Mouse (Mus musculus) C2C12 (cell line): ENCODE data around the gene Cldn34b2. TPM values are rescaled to one million over a fixed set of nuclear protein-coding genes. Genes with fewer than 3 reads are reported as not detected.
"Not testable (repeated sequence)": the region's sequence is repeated elsewhere in the genome, so short reads cannot be mapped to it uniquely, and the experiment has no call there.

Source experiments
- H3K27me3 ChIP-seq: one replicate; pipeline ENCODE4 v1.6.1; 2011; ENCODE audit not compliant: control insufficient read depth, insufficient read depth, insufficient read length
- H3K36me3 ChIP-seq: one replicate; pipeline ENCODE4 v1.6.1; 2011; ENCODE audit not compliant: control insufficient read depth, insufficient read depth
- H3K4me3 ChIP-seq: one replicate; pipeline ENCODE4 v1.5.1; 2011; ENCODE audit warnings: mild to moderate bottlenecking, control low read depth; ENCODE audit not compliant: poor library complexity, insufficient read depth, severe bottlenecking
- H3K79me2 ChIP-seq: one replicate; pipeline ENCODE4 v1.6.1; 2011; ENCODE audit not compliant: control insufficient read depth, insufficient read depth
- H3K79me3 ChIP-seq: one replicate; pipeline ENCODE4 v1.6.1; 2011; ENCODE audit warnings: low read depth, control low read depth
- H3ac ChIP-seq: one replicate; pipeline ENCODE3; 2011; ENCODE audit warnings: low read depth; ENCODE audit not compliant: control insufficient read depth, insufficient read length
- CEBPB ChIP-seq: IDR thresholded peaks from one replicate; pipeline ENCODE4 v1.6.1; 2011; ENCODE audit warnings: low read depth, mild to moderate bottlenecking, control low read depth, moderate library complexity
- CTCF ChIP-seq: IDR thresholded peaks from one replicate; pipeline ENCODE4 v1.5.1; 2011; ENCODE audit not compliant: control insufficient read depth, insufficient read depth, insufficient read length
- FOSL1 ChIP-seq: IDR thresholded peaks from one replicate; pipeline ENCODE4 v1.8.0; 2011; ENCODE audit warnings: mild to moderate bottlenecking, low read length; ENCODE audit not compliant: poor library complexity, insufficient read depth, severe bottlenecking
- MAX ChIP-seq: IDR thresholded peaks from one replicate; pipeline ENCODE4 v1.6.1; 2011; ENCODE audit warnings: mild to moderate bottlenecking, control low read depth
- MYOD1 ChIP-seq: IDR thresholded peaks from one replicate; pipeline ENCODE4 v1.6.1; 2011; ENCODE audit warnings: low read depth; ENCODE audit not compliant: control insufficient read depth, insufficient read length
- MYOG ChIP-seq: IDR thresholded peaks from one replicate; pipeline ENCODE4 v1.6.1; 2011; ENCODE audit not compliant: control insufficient read depth, insufficient read length; ENCODE audit errors: extremely low read depth
- USF1 ChIP-seq: IDR thresholded peaks from one replicate; pipeline ENCODE4 v1.6.1; 2011; ENCODE audit warnings: low read depth, mild to moderate bottlenecking, control low read depth, moderate library complexity
- long read RNA-seq, 2 experiments: library from polyadenylated mRNA; unstranded; transcript quantifications; one replicate each; pipeline ENCODE4 v2.0.0; 2019 to 2020
- polyA plus RNA-seq: library from polyadenylated mRNA; unstranded; fragments of >200 nt; fragmentation: generic; extraction: Trizol; gene quantifications from one replicate; pipeline ENCODE4 v1.2.1, GENCODE M21; 2012; ENCODE audit warnings: missing spikeins

Cldn34b2 gene
- not detected for polyA plus RNA-seq
- long read RNA-seq, experiment 1 = 0 reads
- long read RNA-seq, experiment 2 = 0 reads

DNA sequence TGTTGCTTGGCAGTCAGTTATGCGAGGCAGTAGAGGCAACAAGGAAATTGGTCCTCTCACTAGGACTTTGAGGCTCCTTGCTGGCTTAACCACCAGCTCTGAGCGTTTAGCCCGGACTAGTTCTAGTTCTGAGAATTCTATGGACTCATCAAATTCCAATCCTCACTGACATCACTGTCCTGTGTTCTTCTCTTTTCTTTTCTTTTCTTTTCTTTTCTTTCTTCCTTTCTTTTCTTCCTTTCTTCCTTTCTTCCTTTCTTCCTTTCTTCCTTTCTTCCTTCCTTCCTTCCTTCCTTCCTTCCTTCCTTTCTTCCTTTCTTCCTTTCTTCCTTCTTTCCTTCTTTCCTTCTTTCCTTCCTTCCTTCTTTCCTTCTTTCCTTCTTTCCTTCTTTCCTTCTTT is at the start of gene Cldn34b2:
Gene Cldn34b2, minus strand, starts transcription at position 101 of the 400 bp plus-strand sequence.
- H3K79me2 ChIP-seq, H3K27me3 ChIP-seq, H3K36me3 ChIP-seq, H3ac ChIP-seq, H3K4me3 ChIP-seq, H3K79me3 ChIP-seq: not testable (repeated sequence)

DNA sequence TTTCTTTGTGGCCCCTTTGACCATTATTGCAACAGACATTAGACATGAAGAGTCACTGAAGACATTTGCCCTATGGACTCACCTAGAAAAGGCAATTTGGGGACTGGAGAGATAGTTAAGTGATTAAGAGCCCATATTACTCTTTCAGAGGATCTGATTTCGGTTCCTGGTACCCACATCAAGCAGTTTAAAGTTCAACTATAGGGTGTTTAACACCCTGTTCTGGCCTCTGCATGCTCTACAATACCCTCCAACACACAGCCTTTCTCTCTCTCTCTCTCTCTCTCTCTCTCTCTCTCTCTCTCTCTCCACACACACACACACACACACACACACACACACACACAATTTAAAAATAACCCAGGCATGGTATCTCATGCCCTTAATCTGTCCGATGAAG is 49.4 kb upstream of the Cldn34b2 start:
- TF ChIP-seq MYOD1 (no peak), FOSL1 (no peak), USF1 (no peak), MYOG (no peak)
- no peaks in the 10 kb centered on the region for H3K79me2 ChIP-seq
- no peaks in the 10 kb centered on the region for H3K36me3 ChIP-seq
- no peaks in the 10 kb centered on the region for H3K79me3 ChIP-seq
- H3K4me3 ChIP-seq = no peak overlapping the region
- no peaks in the 10 kb centered on the region for H3K27me3 ChIP-seq
- no peak overlapping the region for H3ac ChIP-seq

DNA sequence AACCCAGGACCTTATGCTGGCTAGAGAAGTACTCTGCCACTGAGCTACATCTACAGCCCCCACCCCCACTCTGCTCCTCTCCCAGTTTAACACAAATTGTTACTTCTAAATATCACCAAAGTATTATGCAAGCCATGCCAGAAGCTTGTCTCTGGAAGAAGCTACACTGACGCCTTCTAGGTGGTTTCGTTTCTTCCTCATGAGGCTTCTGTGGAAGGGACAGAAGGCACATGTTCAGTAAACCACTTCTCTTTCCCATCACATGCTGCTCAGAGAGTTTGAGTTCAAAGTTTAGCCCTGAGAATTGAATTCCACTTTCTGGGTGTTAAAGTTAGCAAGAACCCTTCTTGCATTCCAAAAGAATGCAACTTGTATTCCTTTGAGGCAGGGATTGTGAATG is 49.0 kb upstream of the Cldn34b2 start:
- H3ac ChIP-seq = no peak overlapping the region
- no peaks in the 10 kb centered on the region for H3K79me3 ChIP-seq
- no peaks in the 10 kb centered on the region for H3K36me3 ChIP-seq
- no peaks in the 10 kb centered on the region for H3K27me3 ChIP-seq
- no peaks in the 10 kb centered on the region for H3K79me2 ChIP-seq
- TF ChIP-seq CEBPB = no peak
- TF ChIP-seq MYOG = no peak
- no peak for TF ChIP-seq USF1
- TF ChIP-seq CTCF = no peak
- no peak for TF ChIP-seq MYOD1
- no peak for TF ChIP-seq MAX
- TF ChIP-seq FOSL1 = no peak
- no peak overlapping the region for H3K4me3 ChIP-seq

DNA sequence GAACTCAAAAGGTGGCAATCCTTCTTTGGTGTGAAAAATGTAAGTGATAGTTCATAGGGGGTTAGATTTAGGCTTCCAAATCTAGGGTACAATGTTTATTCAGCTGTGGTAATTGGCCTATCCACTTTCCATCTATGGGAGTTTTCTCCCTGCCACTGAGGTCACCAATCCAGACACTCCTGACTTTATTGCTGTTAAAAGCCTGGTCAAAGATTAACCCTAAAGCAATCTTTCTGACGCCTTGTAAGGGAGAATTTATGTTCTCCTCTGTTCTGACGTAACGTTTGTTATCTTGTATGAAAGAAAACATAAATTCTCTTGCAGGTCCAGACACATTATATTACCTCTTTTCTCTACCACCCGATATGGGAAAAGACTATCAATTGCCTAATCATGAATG is 47.4 kb upstream of the Cldn34b2 start:
- Histone ChIP-seq H3K79me2 (no peaks in the 10 kb centered on the region), H3K4me3 (no peak overlapping the region), H3K79me3 (no peaks in the 10 kb centered on the region), H3ac (no peak overlapping the region), H3K27me3 (no peaks in the 10 kb centered on the region), H3K36me3 (no peaks in the 10 kb centered on the region)
- TF ChIP-seq CEBPB (no peak), FOSL1 (no peak), CTCF (no peak), MYOG (no peak), MYOD1 (no peak), USF1 (no peak), MAX (no peak)

DNA sequence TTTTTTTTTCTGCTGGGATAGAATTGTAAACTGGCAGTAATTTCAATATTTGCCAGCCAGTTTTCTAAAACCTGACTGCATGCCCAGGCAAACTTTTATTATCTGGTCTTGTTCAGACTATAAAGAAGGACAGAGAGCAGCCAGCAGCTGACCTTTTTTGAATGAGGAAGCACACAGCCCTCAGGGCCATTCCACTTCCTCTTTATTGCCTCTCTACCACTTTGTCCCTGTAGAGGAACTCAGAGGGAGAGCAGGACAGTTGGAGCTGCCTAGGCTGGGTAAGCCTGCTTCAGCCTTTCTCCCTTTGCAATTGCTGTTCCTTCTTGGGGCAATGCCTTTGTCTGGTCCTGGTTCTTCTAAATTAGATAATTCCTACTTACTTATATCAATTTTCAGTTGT is 44.1 kb upstream of the Cldn34b2 start:
- Histone ChIP-seq H3K36me3 (no peaks in the 10 kb centered on the region), H3K4me3 (no peak overlapping the region), H3K27me3 (no peaks in the 10 kb centered on the region), H3ac (no peak overlapping the region), H3K79me2 (no peaks in the 10 kb centered on the region), H3K79me3 (no peaks in the 10 kb centered on the region)
- no peak for TF ChIP-seq MYOD1

DNA sequence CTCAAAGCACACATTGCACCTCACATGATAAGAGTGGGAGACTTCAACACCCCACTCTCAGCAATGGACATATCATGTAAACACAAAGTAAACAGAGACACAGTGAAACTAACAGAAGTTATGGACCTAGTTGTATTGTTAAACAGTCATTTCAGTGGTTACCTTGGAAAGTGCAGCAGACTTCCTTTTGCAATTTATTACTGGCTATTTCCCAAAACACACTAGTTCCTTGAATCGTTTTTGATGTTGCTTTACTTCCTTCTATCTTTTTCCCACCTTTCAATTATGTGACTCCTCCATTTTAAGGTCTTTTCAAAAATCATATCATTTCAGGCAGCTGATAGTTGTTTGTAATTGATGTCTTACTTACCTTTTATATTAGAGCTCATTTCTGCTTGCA is 43.5 kb upstream of the Cldn34b2 start:
- H3K36me3 ChIP-seq = no peaks in the 10 kb centered on the region
- no peaks in the 10 kb centered on the region for H3K79me3 ChIP-seq
- H3K27me3 ChIP-seq = no peaks in the 10 kb centered on the region
- no peak overlapping the region for H3ac ChIP-seq
- H3K4me3 ChIP-seq = no peak overlapping the region
- TF ChIP-seq CTCF = no peak
- TF ChIP-seq MAX = no peak
- no peak for TF ChIP-seq USF1
- TF ChIP-seq CEBPB = no peak
- no peak for TF ChIP-seq FOSL1
- TF ChIP-seq MYOG = no peak
- TF ChIP-seq MYOD1 = no peak
- H3K79me2 ChIP-seq = no peaks in the 10 kb centered on the region

DNA sequence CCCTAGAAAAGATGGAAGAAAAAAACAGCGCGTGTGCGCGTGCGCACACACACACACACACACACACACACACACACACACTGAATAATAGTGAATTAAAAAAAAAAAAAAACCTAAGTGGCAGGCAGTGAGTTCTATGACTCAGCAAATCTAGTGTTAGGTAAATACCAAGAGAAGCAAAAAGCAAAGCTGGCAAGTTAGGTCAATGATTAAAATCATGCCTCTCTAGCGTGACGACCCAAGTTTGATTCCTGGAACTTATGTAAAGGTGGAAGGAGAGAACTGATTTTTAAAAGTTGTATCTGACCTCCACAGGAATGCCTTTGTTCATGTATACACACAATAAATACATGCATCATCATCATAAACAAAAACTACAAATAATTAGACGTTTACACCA is 41.7 kb upstream of the Cldn34b2 start:
- Histone ChIP-seq H3K4me3 (no peak overlapping the region), H3K79me2 (no peaks in the 10 kb centered on the region), H3K36me3 (no peaks in the 10 kb centered on the region), H3K79me3 (no peaks in the 10 kb centered on the region), H3K27me3 (no peaks in the 10 kb centered on the region), H3ac (no peak overlapping the region)
- TF ChIP-seq CTCF (no peak), MAX (no peak), MYOG (no peak), USF1 (no peak), FOSL1 (no peak), CEBPB (no peak), MYOD1 (no peak)
